7 mouse cellular contexts compared by ENCODE assay signal in the genomic region with DNA sequence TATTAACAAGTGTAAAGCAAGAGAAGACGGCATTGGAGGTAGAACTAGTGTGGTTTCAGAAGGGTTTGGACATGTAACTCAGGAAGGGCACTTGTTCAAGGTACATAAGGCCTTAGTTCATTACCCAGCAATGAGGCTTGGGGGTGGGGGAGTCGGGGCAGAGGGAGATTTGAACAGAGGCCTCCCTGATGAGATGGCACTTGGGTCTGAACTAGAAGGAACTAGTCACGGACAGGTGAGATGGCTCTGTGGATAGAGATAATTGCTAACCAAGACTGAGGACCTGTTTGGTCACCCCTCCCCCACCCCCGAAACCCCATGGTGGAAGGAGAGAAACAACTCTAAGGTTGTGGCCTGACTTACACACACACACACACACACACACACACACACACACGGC. TPM values are rescaled to one million over a fixed set of nuclear protein-coding genes. Genes with fewer than 3 reads are reported as not detected.
DNase-seq lines count a peak whose midpoint lies in the region; ATAC-seq and TF ChIP-seq lines count a peak whose summit lies in the region.

No protein-coding gene starts in this region.

- TF ChIP-seq EP300 in CH12.LX (IDR thresholded peaks at IDR 0.05; ENCODE audit: low read length) (no peak), MEL (IDR thresholded peaks at IDR 0.05; ENCODE audit: low read depth in 1 of 2, low read length in 2 of 2) (no peak)

- DNase-seq in CH12.LX (ENCODE audit: extremely low read depth) (peak; percentile 34), MEL (ENCODE audit: low read depth, low spot score) (peak; percentile 47)
- no peak for DNase-seq in hindbrain, embryonic 11.5 days (ENCODE audit: low spot score)
- DNase-seq in midbrain, embryonic 11.5 days (ENCODE audit: low spot score, missing footprints), result peak; percentile 83
- no peak for DNase-seq in left cerebral cortex, postnatal 14 days (ENCODE audit: low spot score in 2 of 2)
- no peak for DNase-seq in frontal cortex, postnatal 14 days (ENCODE audit: low spot score in 2 of 2)
- DNase-seq in kidney, adult 2 months, result no peak

- peaks cover 2% of the 10 kb centered on the region for H3K9me3 ChIP-seq in CH12.LX (replicated peaks; ENCODE audit: low read length)
- H3K9me3 ChIP-seq in MEL (replicated peaks; ENCODE audit: insufficient read depth, low read length), result no peaks in the 10 kb centered on the region
- H3K9me3 ChIP-seq in hindbrain, embryonic 11.5 days (ENCODE audit: control insufficient read depth, low read length), result no peaks in the 10 kb centered on the region
- no peaks in the 10 kb centered on the region for H3K9me3 ChIP-seq in midbrain, embryonic 11.5 days (ENCODE audit: control insufficient read depth, low read length)

- H3K27ac ChIP-seq in CH12.LX (ENCODE audit: insufficient read depth, low read depth) (no peak overlapping the region; the same call in 1 of the 2 replicates), MEL (ENCODE audit: control insufficient read depth, low read depth, low read length) (no peak overlapping the region; the same call in 1 of the 2 replicates)
- no peak overlapping the region for H3K27ac ChIP-seq in hindbrain, embryonic 11.5 days (ENCODE audit: low read depth, low read length)
- no peak overlapping the region for H3K27ac ChIP-seq in midbrain, embryonic 11.5 days (ENCODE audit: low read depth, low read length)
- H3K27ac ChIP-seq in kidney, adult 2 months (ENCODE audit: insufficient read depth, low read depth, low read length), result no peak overlapping the region

- H3K9ac ChIP-seq in CH12.LX (ENCODE audit: insufficient read depth, low read depth) (peak overlapping the region; percentile 62), MEL (ENCODE audit: control insufficient read depth, low read depth, low read length, poor library complexity, severe bottlenecking) (peak overlapping the region; percentile 80)
- no peak overlapping the region for H3K9ac ChIP-seq in hindbrain, embryonic 11.5 days (ENCODE audit: low read depth, low read length)
- H3K9ac ChIP-seq in midbrain, embryonic 11.5 days (ENCODE audit: low read length), result peak overlapping the region; percentile 78

- in situ Hi-C loops in CH12.LX (cut with MboI; ENCODE audit: low pct_ligation_motif_present, low pct_unique_long_range_greater_than_20kb, low sequenced_read_pairs), result loop anchor here (5.0 kb wide), 1 partner anchor 47 kb away; no protein-coding TSS in a partner anchor

- TF ChIP-seq CTCF in CH12.LX (conservative IDR thresholded peaks at IDR 0.05 in 1 of 2, IDR thresholded peaks at IDR 0.05 in 1 of 2; ENCODE audit: low read depth in 2 of 2, low read length in 2 of 2) (no peak), MEL (IDR thresholded peaks at IDR 0.05 in 2 of 3, conservative IDR thresholded peaks at IDR 0.05 in 1 of 3; ENCODE audit: control insufficient read depth in 1 of 3, insufficient read depth in 1 of 3, low read depth in 2 of 3, low read length in 3 of 3, poor library complexity in 1 of 3, severe bottlenecking in 1 of 3) (no peak)
- no peak for TF ChIP-seq CTCF in kidney, adult 2 months (conservative IDR thresholded peaks at IDR 0.05; ENCODE audit: insufficient read depth, insufficient read length, low read depth, low read length)

- no peak for TF ChIP-seq RAD21 in CH12.LX (IDR thresholded peaks at IDR 0.05; ENCODE audit: low read depth, low read length)
- TF ChIP-seq RAD21 in MEL (IDR thresholded peaks at IDR 0.05; ENCODE audit: low read depth, low read length), result no peak

- no peak for ATAC-seq in hindbrain, embryonic 11.5 days (ENCODE audit: low FRiP score)
- no peak for ATAC-seq in midbrain, embryonic 11.5 days (ENCODE audit: low FRiP score)

- H3K4me3 ChIP-seq in CH12.LX (replicated peaks in 1 of 3; ENCODE audit: low read depth in 2 of 3, low read length in 2 of 3, poor library complexity in 1 of 3), result peak overlapping the region; percentile 58 to 79 (median 72)
- H3K4me3 ChIP-seq in MEL (ENCODE audit: control insufficient read depth in 1 of 2, insufficient read depth in 1 of 2, low read depth in 2 of 2, low read length in 2 of 2), result peak overlapping the region; percentile 93 to 100
- peak overlapping the region; percentile 58 for H3K4me3 ChIP-seq in hindbrain, embryonic 11.5 days (ENCODE audit: low read depth, low read length)
- H3K4me3 ChIP-seq in midbrain, embryonic 11.5 days (ENCODE audit: low read depth, low read length), result peak overlapping the region; percentile 73
- H3K4me3 ChIP-seq in kidney, adult 2 months (ENCODE audit: insufficient read depth, low read depth, low read length), result no peak overlapping the region

- intact Hi-C loops in left cerebral cortex, postnatal 14 days (cut with DNase I), result loop anchor here (5.0 to 10.0 kb wide), 2 partner anchors 52 to 334 kb away; partner anchors contain the start of gene Bmf

- dilution Hi-C loops in CH12.LX (cut with MboI; ENCODE audit: extremely low pct_ligation_motif_present, extremely low pct_unique_long_range_greater_than_20kb, low sequenced_read_pairs), result no loop called here

- H3K4me2 ChIP-seq in CH12.LX (ENCODE audit: insufficient read depth, low read depth, poor library complexity, severe bottlenecking), result peak overlapping the region; percentile 85
- H3K4me2 ChIP-seq in hindbrain, embryonic 11.5 days (replicated peaks; ENCODE audit: low read depth, low read length), result peak overlapping the region; percentile 60
- peak overlapping the region; percentile 65 for H3K4me2 ChIP-seq in midbrain, embryonic 11.5 days

- H3K79me2 ChIP-seq in CH12.LX (replicated peaks; ENCODE audit: control insufficient read depth, extremely low read depth, insufficient read depth, poor library complexity, severe bottlenecking), result peaks cover 58% of the 10 kb centered on the region
- peaks cover 42% of the 10 kb centered on the region for H3K79me2 ChIP-seq in MEL (ENCODE audit: control insufficient read depth, insufficient read depth, low read length, poor library complexity)

- TF ChIP-seq POLR2A in CH12.LX (IDR thresholded peaks at IDR 0.05; ENCODE audit: low read depth, low read length) (no peak), MEL (IDR thresholded peaks at IDR 0.05; ENCODE audit: control insufficient read depth in 1 of 2, insufficient read depth in 1 of 2, low read depth in 1 of 2, low read length in 2 of 2, poor library complexity in 1 of 2) (no peak)
- no peak for TF ChIP-seq POLR2A in kidney, adult 2 months (IDR thresholded peaks at IDR 0.05; ENCODE audit: low read depth, low read length)

- 39% methylated on average over 4 of the region's 5 CpGs for WGBS in hindbrain, embryonic 11.5 days
- WGBS in midbrain, embryonic 11.5 days, result 43% methylated on average over 5 of the region's 5 CpGs
- 38% methylated on average over 5 of the region's 5 CpGs for WGBS in kidney, adult 2 months

- H3K36me3 ChIP-seq in CH12.LX (replicated peaks in 1 of 2; ENCODE audit: control insufficient read depth in 1 of 2, insufficient read depth in 1 of 2, low read length in 1 of 2), result peaks cover 28 to 42% of the 10 kb centered on the region in 2 experiments
- peaks cover 13 to 18% of the 10 kb centered on the region in 2 experiments for H3K36me3 ChIP-seq in MEL (ENCODE audit: control insufficient read depth in 1 of 2, insufficient read depth in 2 of 2, low read length in 2 of 2)
- peaks cover 3% of the 10 kb centered on the region; the same call in 1 of the 2 replicates for H3K36me3 ChIP-seq in hindbrain, embryonic 11.5 days (ENCODE audit: control insufficient read depth, insufficient read depth, low read length)
- peaks cover 7% of the 10 kb centered on the region for H3K36me3 ChIP-seq in midbrain, embryonic 11.5 days (ENCODE audit: control insufficient read depth, insufficient read depth, low read length)
- H3K36me3 ChIP-seq in kidney, adult 2 months (ENCODE audit: control insufficient read depth, insufficient read depth, low read length), result no peaks in the 10 kb centered on the region

- H3K27me3 ChIP-seq in CH12.LX (replicated peaks), result no peaks in the 10 kb centered on the region
- no peaks in the 10 kb centered on the region for H3K27me3 ChIP-seq in MEL (ENCODE audit: control insufficient read depth in 1 of 2, insufficient read depth in 2 of 2, low read length in 2 of 2)
- H3K27me3 ChIP-seq in hindbrain, embryonic 11.5 days (ENCODE audit: control insufficient read depth, insufficient read depth, low read length), result no peaks in the 10 kb centered on the region
- H3K27me3 ChIP-seq in midbrain, embryonic 11.5 days (ENCODE audit: control insufficient read depth, insufficient read depth, low read length), result no peaks in the 10 kb centered on the region
- no peaks in the 10 kb centered on the region for H3K27me3 ChIP-seq in kidney, adult 2 months (replicated peaks; ENCODE audit: control insufficient read depth, insufficient read depth, low read length)

- peaks cover 16 to 36% of the 10 kb centered on the region in 2 experiments for H3K4me1 ChIP-seq in CH12.LX (ENCODE audit: control insufficient read depth in 1 of 2, insufficient read depth in 2 of 2)
- peaks cover 7% of the 10 kb centered on the region in 2 experiments; a peak in 2 of 4 replicates for H3K4me1 ChIP-seq in MEL (ENCODE audit: control insufficient read depth in 1 of 2, insufficient read depth in 2 of 2, low read length in 2 of 2)
- peaks cover 4% of the 10 kb centered on the region for H3K4me1 ChIP-seq in hindbrain, embryonic 11.5 days (replicated peaks; ENCODE audit: control insufficient read depth, insufficient read depth, low read length)
- peaks cover 9% of the 10 kb centered on the region for H3K4me1 ChIP-seq in midbrain, embryonic 11.5 days (ENCODE audit: control insufficient read depth, insufficient read depth, low read length)
- H3K4me1 ChIP-seq in kidney, adult 2 months (ENCODE audit: control insufficient read depth, insufficient read depth, low read length), result peaks cover 3% of the 10 kb centered on the region; the same call in 1 of the 2 replicates

RNA-seq across cellular contexts. Expression of gene Bub1b, which starts 1.1 kb away (rescaled TPM):
- 91.5 and 98.3 TPM in 2 replicates for total RNA-seq in CH12.LX (2012; rRNA removed)
- 113 and 118 TPM in 2 replicates for total RNA-seq in CH12.LX (2014; rRNA removed)
- polyA plus RNA-seq in CH12.LX (2012; ENCODE audit: insufficient read length, low read depth), result 99.3 and 113 TPM in 2 replicates
- 87.5 and 118 TPM in 2 replicates for total RNA-seq in MEL (2012; rRNA removed)
- polyA plus RNA-seq in MEL (2012; ENCODE audit: insufficient read depth in 1 of 2, insufficient read length in 2 of 2, low read depth in 1 of 2, low replicate concordance in 2 of 2, missing spikeins in 1 of 2), result 100 to 1,000 TPM in 1 of 2 experiments, not detected in 1; 120 TPM
- polyA plus RNA-seq in hindbrain, embryonic 11.5 days (2014; fragmentation: Nextera tagmentation; extraction: Ambion mirVana), result 80.6 and 100.0 TPM in 2 replicates
- 115 and 122 TPM in 2 replicates for polyA plus RNA-seq in midbrain, embryonic 11.5 days (2014; fragmentation: Nextera tagmentation; extraction: Ambion mirVana)
- total RNA-seq in left cerebral cortex, postnatal 14 days (2021), result 1 to 10 TPM; 1.5 to 1.9 TPM
- polyA plus RNA-seq in kidney, adult 2 months (2012; rRNA removed), result 0.68 and 0.72 TPM in 2 replicates

RNA-seq across cellular contexts. Expression of gene Bmf, which starts 49.6 kb away (rescaled TPM):
- total RNA-seq in CH12.LX (2012; rRNA removed) (3.4 and 5.6 TPM in 2 replicates), CH12.LX (2014; rRNA removed) (2.6 and 2.8 TPM in 2 replicates), MEL (2012; rRNA removed) (0.39 TPM in 2 replicates)
- polyA plus RNA-seq in CH12.LX (2012; ENCODE audit: insufficient read length, low read depth) (1.1 and 1.4 TPM in 2 replicates), MEL (2012; ENCODE audit: insufficient read depth in 1 of 2, insufficient read length in 2 of 2, low read depth in 1 of 2, low replicate concordance in 2 of 2, missing spikeins in 1 of 2) (under 1 TPM in 1 of 2 experiments, not detected in 1; 0.50 TPM)
- polyA plus RNA-seq in hindbrain, embryonic 11.5 days (2014; fragmentation: Nextera tagmentation; extraction: Ambion mirVana), result 2.5 and 4.9 TPM in 2 replicates
- polyA plus RNA-seq in midbrain, embryonic 11.5 days (2014; fragmentation: Nextera tagmentation; extraction: Ambion mirVana), result 1.8 and 2.8 TPM in 2 replicates
- 1 to 10 TPM; 3.8 to 4.4 TPM for total RNA-seq in left cerebral cortex, postnatal 14 days (2021)
- polyA plus RNA-seq in kidney, adult 2 months (2012; rRNA removed), result 9.1 and 10.5 TPM in 2 replicates

Comparison
In these comparisons a context has a peak if more than half of its experiments do, and no peak if none do; other contexts are left out.
1. DNase-seq: peak in CH12.LX (single experiment), MEL (single experiment) and midbrain, embryonic 11.5 days (single experiment); none in hindbrain, embryonic 11.5 days (single experiment), left cerebral cortex, postnatal 14 days (0 of 2), frontal cortex, postnatal 14 days (0 of 2) and kidney, adult 2 months (single experiment).
2. RNA of gene Bub1b, which starts 1.1 kb away (polyA plus RNA-seq): 120 TPM in MEL, 115 to 122 TPM in midbrain, embryonic 11.5 days, 99.3 to 113 TPM in CH12.LX and 80.6 to 100.0 TPM in hindbrain, embryonic 11.5 days; 0.68 to 0.72 TPM in kidney, adult 2 months; every median in the first group is over 10 times any median in the second.
3. Of the 35 proteins assayed by ChIP-seq in both MEL and CH12.LX: peak only in MEL: none; only in CH12.LX: TCF12; in both: none; in neither: 34.
4. Peak in every context shown above with its lines, with median percentiles within 50 percentile points of each other: H3K4me2 ChIP-seq.